Mouse (Mus musculus): ENCODE measurements at regions not wholly inside any gene's neighbourhood (a gene's known extent, or its start where the extent isn't known, plus 50 kb on each side); places are given as distances from the start of the nearest gene placed in this dataset.

GRCm38 (mm10) chr13:111185799-111186198 lies 69.0 kb upstream of the Actbl2 start:
- DNase-seq: peak in 1 of 2 experiments; percentile 4

- DNase-seq: no peak
Measured at GRCm38 (mm10) chr13:111186833-111187232, 68.0 kb upstream of the Actbl2 start.

GRCm38 (mm10) chr13:111193919-111194318 lies 60.9 kb upstream of the Actbl2 start:
- no peak for DNase-seq

GRCm38 (mm10) chr13:111194337-111194736 lies 60.5 kb upstream of the Actbl2 start:
- no peak for DNase-seq

GRCm38 (mm10) chr13:111201532-111201931 lies 53.3 kb upstream of the Actbl2 start:
- no peak for DNase-seq

GRCm38 (mm10) chr13:111204580-111205285 lies 50.1 kb upstream of the Actbl2 start:
- no peak for DNase-seq
